In genomic region chr10:111736026-111736425, GRCm38 (mm10) we compare ENCODE assay signal across 27 mouse cellular contexts.
"Had no signal": no experiment of that assay in that cellular context is flagged by ENCODE, and none has a peak within 500 bp of the region (broad histone marks: within the 10 kb centered on the region; RNA-seq: fewer than 3 reads in every experiment).

No protein-coding gene starts in this region.

- DNase-seq: gastrocnemius, postnatal 14 days; gastrocnemius, postnatal 36 days; heart, adult 18-20 months; heart, postnatal 14 days; heart, postnatal 36 days; kidney, adult 11 months; kidney, adult 2 months; kidney, adult 9 months; kidney, postnatal 14 days; kidney, postnatal 36 days; liver; liver, embryonic 13.5 days; liver, postnatal 0 days had no signal

- H3K4me1 ChIP-seq: hindbrain, embryonic 13.5 days; hindbrain, embryonic 15.5 days; liver, embryonic 13.5 days; liver, embryonic 15.5 days had no signal

- H3K4me2 ChIP-seq: heart, embryonic 11.5 days; heart, embryonic 13.5 days; heart, embryonic 15.5 days; hindbrain, embryonic 13.5 days; hindbrain, embryonic 15.5 days; kidney, embryonic 15.5 days; limb, embryonic 12.5 days; liver, embryonic 11.5 days; liver, embryonic 13.5 days; liver, embryonic 15.5 days had no signal

- ATAC-seq: hindbrain, postnatal 0 days; intestine, embryonic 16.5 days; liver, postnatal 0 days had no signal

- H3K4me3 ChIP-seq: heart, embryonic 13.5 days; heart, embryonic 15.5 days; hindbrain, embryonic 13.5 days; hindbrain, embryonic 15.5 days; kidney, embryonic 15.5 days; left cerebral cortex, adult 2 months; limb, embryonic 10.5 days; limb, embryonic 12.5 days; liver, embryonic 13.5 days; liver, embryonic 15.5 days had no signal

- H3K9ac ChIP-seq: heart, embryonic 13.5 days; heart, embryonic 15.5 days; hindbrain, embryonic 13.5 days; hindbrain, embryonic 15.5 days; kidney, embryonic 15.5 days; limb, embryonic 12.5 days; liver, embryonic 13.5 days; liver, embryonic 15.5 days; liver, postnatal 0 days had no signal

- H3K9me3 ChIP-seq: heart, embryonic 13.5 days; heart, embryonic 15.5 days; hindbrain, embryonic 13.5 days; hindbrain, embryonic 15.5 days; kidney, embryonic 15.5 days; limb, embryonic 10.5 days; limb, embryonic 12.5 days; liver, embryonic 13.5 days; liver, embryonic 15.5 days had no signal

- H3K27ac ChIP-seq: heart, embryonic 13.5 days; heart, embryonic 15.5 days; hindbrain, embryonic 13.5 days; hindbrain, embryonic 15.5 days; hindbrain, postnatal 0 days; kidney, embryonic 15.5 days; kidney, postnatal 0 days; left cerebral cortex, adult 2 months; limb, embryonic 10.5 days; limb, embryonic 12.5 days; liver, embryonic 13.5 days; liver, embryonic 15.5 days had no signal

- H3K36me3 ChIP-seq: heart, embryonic 13.5 days; heart, embryonic 15.5 days; hindbrain, embryonic 13.5 days; hindbrain, embryonic 15.5 days; kidney, embryonic 15.5 days; limb, embryonic 10.5 days; limb, embryonic 12.5 days; liver, embryonic 13.5 days; liver, embryonic 15.5 days had no signal

- H3K27me3 ChIP-seq: heart, embryonic 13.5 days; heart, embryonic 15.5 days; hindbrain, embryonic 13.5 days; hindbrain, embryonic 15.5 days; kidney, embryonic 15.5 days; limb, embryonic 12.5 days; liver, embryonic 13.5 days; liver, embryonic 15.5 days had no signal
